Mouse (Mus musculus) left cerebral cortex, adult 11 months (tissue): ENCODE data around the gene Olfr370.
A peak's percentile ranks its signal among the peaks of the same experiment; 100 is the strongest.

ENCODE experiments used
- DNase-seq: peaks from one replicate; pipeline ENCODE4 v3.0.0; 2022; ENCODE audit warnings: low spot score

Gene Olfr370

DNA sequence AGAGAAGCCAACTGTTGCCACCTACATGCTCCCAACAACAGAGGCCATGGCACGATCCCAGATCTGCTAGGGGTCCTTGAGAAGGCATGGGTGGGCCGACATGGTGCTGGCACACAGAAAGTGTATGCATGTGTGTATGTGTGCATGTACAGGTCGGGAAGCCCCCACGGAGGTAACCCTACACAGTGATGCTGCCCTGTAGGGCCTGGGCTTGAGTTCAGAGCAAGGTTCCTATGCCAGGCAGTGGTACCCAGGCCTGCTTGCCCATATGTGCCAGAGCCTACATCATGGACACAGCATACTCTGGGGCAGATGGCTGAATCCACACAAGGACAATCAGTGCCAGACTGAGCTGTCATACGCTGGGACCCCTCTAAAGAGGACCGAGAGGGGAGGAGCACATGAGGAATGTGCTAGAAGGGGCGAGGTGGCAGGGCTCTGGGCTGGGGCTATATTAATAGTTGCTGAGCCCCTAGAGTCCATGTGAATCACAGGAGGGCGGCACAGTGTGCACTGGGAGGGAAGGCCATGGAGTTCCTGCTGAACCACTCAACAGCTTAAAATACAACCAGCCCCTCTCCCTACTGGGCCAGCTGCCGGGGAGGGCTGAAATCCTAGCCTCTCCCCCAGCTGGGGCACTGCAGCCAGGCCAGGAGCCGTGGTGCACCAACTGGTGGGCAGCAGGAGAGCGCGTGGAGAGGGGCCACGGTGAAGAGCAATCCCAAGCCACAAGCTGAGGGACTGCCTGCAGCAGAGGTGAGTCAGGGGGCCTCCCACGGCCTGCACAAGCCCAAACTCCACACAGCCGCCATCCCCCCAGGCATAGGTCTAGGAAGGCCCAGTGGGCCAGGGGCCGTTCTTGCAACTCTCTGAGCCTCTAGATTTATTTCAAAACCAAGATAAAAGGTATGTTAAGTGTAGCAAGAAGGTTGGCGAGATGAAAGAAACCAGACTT lies 40.3 kb downstream of the Olfr370 start:
- no peak for DNase-seq

DNA sequence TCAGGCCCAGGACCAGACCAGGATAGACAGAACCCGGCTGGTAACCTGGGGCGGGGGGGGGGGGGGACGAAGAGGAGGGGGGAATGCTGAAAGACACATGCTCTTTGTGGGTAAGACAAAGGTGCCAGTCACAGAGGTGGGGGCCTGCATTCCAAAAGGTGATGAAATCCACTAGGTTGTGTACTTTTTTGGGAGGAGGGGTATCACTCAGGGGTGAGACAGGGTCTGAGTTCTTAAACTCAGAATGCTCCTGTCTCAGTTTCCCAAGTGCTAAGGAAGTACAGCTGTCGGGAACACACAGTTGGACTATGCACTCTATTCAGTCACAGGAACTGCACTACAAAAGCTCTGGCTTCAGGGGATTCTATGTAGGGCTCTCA lies 40.9 kb downstream of the Olfr370 start:
- DNase-seq = no peak

DNA sequence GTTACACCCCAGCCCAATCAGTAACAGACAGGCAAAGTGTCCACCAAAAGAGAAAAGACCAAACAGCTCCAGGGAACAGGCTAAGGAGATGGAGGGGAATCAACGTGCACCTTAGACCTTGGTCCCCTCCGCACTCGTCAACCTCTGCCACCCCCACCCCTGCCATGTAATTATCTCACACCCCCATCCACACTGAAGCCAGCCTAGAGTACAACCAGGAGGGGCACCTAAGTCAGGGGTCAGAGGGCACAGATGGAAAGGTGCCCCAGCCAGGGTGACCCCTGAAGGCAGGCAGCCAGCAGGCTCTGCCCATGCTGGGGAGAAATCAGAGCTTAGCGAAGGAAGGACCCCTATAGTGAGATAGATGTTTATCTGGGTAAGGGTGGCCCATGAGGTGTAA lies 41.3 kb downstream of the Olfr370 start:
- no peak for DNase-seq

DNA sequence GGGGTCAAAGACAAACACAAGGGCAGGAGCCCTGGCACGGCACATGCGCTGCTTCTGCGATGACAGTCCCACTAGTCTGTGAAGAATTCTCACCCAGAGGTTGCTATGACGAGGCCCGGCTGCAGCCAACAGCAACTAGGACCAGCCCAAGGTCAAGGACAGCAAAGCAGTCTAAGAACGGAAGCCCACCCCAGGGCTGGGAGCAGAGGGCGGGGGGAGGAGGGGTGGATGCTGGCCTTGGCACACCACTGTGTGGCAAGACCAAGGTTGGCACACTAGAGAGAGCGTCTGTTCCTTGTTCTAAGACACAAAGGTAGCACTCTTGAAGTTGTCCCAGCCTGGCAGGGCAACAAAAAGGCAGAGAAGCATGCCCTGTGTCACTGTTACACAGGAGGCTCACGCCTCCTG lies 41.8 kb downstream of the Olfr370 start:
- DNase-seq = no peak

DNA sequence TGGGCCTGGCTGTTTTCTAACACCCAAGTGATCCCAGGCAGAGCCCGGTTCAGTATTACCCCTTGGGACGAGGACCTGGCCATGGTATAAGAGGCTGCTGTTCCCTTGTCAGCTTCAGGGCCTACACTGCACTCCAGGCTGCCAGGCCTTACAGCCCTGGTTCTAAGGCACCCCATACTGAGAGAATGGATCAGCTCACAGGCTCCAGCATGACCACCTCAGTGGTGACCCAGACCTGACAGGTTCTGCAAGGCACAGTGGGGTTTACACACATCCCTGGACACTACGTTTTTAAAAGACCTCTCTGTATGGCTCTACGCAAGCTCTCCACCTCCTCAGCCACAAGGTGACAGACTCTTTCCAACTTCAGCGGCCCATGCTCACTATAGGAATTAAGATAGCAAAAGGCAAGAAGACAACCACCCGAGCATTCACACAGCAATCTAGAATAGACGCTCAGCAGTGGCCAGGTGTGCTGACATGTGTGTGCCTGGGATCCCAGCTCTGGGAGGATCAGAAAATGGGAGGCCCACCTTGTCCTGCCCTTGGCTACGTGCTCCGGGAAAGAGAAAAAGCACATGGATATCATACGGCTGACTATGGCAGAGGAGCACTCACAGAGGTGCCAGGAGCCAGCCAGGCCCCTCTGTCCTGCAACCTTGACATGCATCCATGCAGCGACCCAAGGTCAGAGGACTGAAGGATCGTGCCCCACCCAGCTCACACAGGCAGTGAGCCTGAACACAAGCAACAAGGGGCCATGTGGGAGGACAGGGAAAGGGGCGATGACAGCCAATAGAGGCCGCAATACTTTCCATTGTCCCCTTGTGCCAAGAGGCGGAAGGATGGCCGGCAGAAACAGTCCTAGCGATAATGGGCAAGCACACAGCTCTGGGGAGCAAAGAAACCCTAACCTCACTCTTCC lies 42.8 kb downstream of the Olfr370 start:
- no peak for DNase-seq

DNA sequence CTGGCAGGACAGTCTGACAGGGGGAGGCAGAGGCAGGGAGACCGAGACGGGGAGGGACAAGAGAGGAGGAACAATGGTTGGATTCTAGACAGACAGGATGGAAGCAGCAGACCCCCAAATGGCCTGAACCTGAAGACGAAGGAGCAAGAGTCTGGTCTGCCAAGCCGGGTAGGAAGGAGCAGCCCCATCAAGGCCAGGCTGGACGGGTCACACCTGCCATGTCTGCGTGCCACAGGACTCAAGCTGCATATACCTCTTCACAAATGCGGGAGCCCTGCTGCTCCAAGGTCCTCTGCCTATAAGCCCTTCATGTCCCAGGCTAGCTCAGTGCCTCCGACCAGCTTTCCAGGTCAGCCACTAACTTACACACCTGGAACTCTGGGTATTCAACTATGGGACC lies 44.1 kb downstream of the Olfr370 start:
- no peak for DNase-seq

DNA sequence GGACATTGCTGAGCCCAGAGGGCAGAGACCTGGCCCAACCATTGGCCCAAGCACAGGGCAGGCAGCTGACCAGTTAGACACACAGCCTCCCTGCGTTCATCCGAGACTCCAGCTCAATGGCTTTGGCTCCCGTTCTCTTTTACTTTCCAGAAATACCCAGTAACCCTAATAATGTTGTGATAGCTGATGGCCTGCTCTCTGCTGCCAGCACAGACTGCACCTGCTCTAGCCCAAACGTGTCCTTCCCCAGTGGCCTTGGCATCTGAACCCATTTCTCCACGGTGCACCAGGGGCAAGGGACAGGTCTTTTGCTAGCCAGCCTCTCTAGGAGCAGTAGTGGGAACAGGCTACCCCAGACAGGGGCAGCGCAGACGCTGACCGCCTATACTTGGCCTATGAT lies 45.2 kb downstream of the Olfr370 start:
- DNase-seq = no peak

DNA sequence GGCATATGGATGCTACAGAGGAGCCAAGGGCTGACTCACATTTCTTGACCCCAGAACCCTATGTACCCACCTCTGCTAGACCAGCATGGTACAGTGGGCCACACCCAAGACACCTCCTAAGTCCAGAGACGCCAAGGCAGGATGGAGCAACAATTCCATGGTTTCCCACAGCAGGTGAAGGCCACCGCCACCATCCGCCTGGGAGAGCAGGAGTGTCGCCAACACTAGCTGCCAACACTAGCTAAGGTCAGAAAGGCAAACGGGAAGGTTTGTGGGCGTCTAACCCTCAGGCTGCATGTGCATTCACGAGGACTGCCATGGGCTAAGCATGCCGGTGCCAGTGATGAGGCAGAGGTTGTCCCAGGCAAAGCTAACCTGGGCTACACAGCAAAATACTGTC lies 46.6 kb downstream of the Olfr370 start:
- no peak for DNase-seq

DNA sequence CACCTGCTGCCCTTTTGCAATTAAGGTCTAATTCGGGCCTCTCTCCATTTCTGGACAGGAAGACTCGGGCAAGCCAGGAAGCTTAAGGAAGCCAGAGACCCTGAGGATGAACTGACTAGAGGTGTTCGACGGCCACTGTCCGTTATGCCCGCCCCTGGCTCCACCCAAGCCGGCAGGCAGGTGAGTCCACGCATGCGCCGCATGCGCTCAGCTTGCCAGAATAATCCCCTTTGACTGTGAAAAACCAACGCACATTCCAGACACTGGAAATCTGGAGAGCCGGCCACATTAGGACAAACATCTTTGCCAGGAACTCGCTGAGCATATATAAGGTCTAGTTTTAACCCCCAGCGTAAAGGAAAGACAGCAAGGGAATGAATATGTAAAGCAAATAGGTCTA lies 47.7 kb downstream of the Olfr370 start:
- DNase-seq = no peak

DNA sequence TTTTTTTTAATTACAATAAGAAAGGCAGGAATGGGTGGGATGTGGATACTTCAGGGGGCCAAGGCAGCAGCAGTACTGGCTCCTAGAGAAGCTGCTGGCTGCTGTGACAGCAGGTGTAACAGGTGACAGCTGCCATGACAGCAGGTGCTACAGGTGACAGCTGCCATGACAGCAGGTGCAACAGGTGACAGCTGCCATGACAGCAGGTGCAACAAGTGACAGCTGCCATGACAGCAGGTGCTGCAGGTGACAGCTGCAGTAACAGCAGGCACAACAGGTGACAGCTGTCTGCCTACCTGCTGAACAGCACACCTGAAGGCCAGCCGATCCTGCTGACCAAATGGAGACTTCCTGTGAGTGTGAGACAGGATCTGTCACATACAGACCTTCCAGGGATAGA lies 49.2 kb downstream of the Olfr370 start:
- no peak for DNase-seq

DNA sequence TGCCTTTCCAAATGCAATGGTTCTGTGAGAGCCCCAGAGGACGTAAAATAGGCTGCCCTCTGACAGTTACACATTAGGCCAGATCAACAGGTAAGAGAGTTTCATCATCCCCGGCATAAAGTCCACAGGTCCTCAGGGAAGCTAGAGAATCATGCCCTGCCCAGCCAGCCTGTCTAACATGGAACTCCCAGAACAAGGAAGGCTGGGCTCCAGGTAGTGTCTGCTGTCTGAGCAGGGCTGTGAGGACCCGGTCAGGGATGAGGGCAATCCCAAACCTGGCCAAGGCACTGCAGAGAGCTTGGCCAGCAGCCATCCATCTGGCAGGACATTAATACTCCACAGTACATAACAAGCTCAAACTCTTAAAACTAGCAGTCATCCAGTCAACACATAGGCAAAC lies 49.8 kb downstream of the Olfr370 start:
- DNase-seq = no peak

DNA sequence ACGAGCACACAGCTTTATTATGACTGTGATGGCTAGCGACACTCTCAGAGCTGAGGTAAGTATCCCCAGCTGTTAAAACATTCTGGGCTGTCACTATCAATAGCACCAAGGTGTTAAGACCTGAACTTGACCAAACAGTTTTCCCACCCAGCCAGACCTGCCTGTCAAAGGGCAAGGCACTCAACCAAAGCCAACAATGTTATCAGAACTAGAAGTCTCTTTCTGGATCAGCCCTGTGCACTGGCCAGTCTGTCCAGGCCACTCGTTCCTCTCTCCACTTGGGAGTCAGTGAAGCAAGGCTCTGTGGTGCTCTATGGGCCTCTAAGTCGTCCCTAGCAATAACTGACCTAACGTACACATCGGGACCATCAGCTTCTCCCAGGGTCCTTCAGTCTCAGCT lies 52.1 kb downstream of the Olfr370 start:
- no peak for DNase-seq

DNA sequence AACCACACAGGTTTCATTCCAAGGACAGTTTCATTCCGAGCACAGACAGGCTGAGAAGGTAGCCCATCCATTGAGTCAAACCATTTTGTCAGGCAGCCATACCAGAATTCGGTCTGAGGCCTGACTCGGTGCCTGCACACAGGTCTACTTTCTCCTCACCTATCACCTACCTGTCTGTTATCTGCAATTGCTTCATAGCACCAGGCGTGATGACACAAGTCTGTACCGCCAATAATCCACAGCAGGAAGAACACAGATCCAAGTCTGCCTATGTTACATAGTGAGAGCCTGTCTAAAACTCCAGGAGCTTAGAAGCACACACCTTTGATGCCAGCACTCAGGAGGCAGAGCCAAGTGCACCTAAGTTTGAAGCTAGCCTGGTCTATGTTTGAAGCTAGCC lies 53.3 kb downstream of the Olfr370 start:
- no peak for DNase-seq

DNA sequence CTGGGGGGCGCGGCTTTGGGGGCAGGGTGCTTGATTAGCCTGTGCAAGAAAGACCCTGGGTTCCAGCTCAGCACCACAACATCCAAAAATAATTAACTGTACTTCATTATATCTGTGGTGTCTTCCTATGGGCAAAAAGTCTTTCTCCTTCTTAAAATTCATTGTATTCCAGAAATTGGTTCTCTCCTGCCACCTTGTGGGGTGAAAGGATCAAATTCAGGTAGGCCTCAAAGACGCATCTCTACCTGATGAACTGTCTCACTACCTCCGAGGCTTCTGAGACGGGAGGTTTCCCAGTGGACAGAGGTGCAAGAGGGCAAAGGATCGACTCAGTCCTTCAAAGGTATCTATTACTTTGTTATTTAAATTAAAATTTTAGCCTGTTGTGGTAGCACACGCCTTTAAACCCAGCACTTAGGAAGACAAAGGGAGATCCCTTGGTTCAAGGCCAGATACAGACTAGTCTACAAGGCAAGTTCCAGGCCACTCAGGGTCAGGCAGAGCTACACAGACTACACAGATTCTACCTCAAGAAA lies 55.0 kb downstream of the Olfr370 start:
- DNase-seq = no peak

DNA sequence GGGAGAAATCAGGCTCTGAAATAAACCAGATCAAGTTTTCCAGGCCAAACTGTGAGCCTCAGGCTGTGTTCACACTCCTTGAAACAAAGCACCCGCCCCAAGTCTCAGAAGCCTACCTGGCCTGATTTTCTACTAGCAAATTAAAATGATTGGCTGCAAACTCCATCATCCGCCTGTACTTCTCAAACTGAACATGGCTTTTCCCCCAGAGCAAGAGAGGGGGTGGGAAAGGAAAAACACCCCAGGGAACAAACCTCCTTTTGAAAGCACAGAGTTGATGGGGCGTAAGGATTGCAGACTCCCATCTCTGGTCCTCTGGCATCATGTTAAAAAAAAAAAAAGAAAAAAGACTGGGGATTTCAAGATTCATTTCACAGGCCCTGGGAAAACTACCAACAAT lies 57.1 kb downstream of the Olfr370 start:
- DNase-seq = no peak

DNA sequence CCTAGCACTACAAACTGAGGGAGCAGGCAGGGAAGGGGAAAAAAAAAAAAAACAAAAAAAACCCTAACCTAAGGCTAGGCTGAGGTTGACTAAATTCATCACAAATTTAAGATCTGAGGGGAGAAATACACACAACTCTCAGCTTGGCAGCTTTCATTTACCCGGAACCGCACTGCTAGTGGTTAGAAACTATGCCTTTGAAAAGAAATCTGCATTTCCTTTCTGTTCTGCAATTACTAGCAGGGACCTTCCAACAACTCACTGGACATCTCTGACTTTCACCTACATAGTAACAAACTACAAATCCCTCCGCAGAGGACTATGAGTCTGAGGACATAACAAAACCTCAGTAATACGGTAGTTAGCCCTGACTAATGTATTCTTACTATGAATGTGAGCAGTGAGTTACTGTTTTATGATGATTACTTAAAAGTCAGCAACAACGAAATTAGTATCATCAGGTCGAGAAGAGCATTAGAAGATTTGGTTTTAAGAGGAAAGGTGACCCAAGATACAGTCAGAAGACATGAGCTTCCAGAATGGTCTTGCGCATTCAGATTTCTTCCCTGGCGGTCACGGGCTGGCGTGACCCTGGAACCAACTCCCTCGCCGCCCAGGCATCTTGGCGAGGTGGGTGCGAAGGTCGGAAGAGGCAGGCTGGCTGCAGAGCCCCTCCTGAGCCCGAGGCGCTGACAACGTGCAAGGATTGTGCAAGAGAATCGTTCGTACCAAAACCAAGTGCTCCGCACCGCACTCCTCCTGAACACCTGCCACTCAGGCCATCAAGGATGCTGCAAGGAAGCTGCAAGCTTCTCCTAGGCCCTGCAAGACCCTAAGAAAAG lies 58.0 kb downstream of the Olfr370 start:
- no peak for DNase-seq

DNA sequence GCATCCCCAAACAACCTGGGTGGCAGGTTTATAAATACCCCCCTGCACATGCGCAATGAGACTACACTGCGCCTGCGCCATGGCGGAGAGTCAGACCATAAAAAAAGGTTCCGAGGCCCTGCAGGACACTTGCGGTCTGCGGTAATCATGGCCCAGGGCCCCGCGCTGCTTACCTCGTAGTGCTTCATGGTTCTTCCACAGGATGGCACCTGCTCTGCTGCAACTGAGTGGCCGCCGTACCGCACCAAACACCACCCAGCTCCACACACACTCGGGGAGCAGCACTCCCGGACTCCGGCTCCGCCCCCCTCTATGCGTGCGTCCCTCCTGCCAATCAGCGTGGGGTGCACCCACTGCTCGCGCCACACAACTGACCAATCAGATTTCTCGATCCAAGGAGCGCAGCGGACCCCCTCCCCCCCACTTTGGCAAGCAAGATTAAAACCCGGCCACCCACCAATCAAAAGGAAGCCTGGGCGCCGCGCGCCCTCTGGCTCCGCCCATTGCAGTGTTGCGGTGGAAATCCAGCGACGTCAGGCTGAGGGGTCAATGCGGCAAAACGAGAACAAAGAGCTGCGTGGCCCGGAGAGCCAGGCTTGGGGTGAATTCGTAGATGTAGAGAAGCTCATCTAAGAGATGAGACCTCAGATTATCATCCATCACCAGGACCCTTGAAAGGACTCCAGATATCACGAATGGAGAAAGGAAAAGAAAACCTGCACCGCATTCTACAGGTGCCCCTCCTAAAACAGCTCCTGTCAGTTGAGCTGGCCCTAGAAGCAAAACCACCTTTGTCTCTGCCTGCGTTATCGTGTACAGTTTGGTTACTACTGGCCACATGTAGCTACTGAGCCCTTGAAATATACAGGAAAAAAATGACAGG lies 58.8 kb downstream of the Olfr370 start:
- DNase-seq = peak; percentile 97
